Mouse (Mus musculus) megakaryocyte, adult 5-6 weeks (primary cell): ENCODE measurements around the gene Atg2a. TPM values are rescaled to one million over a fixed set of nuclear protein-coding genes. Genes with fewer than 3 reads are reported as not detected.
"Not testable (repeated sequence)": the region's sequence is repeated elsewhere in the genome, so short reads cannot be mapped to it uniquely, and the experiment has no call there.

ENCODE experiments used
- ATAC-seq: 2 replicates; pipeline ENCODE4 v1.8.0; 2016; ENCODE audit warnings: mild to moderate bottlenecking, inconsistent platforms; ENCODE audit not compliant: poor library complexity, severe bottlenecking
- total RNA-seq, 2 experiments: library from RNA; stranded (forward) in 1 of 2; stranded (reverse) in 1 of 2; fragments of 153-499, 151-499 nt in 1 of 2; fragments of 221-1000, 200-1000 nt in 1 of 2; gene quantifications; 2 replicates each; pipeline versions ENCODE4 v1.2.3 to v1.2.4; 2015 to 2017

Atg2a gene
- total RNA-seq, 2 experiments from 2014 or later, result 8.5 to 10.1 TPM

- no peak for ATAC-seq
These were observed 49.8 kb downstream of the Atg2a start for GRCm38 (mm10) chr19:6291117-6291781.

GRCm38 (mm10) chr19:6292262-6292661 lies 50.8 kb downstream of the Atg2a start:
- no peak for ATAC-seq

- ATAC-seq, result no peak
These were observed 52.8 kb downstream of the Atg2a start for GRCm38 (mm10) chr19:6294301-6294700.

GRCm38 (mm10) chr19:6296551-6297210 lies 55.2 kb downstream of the Atg2a start:
- ATAC-seq, result no peak

- ATAC-seq, result peak; percentile 86
These were observed 56.2 kb downstream of the Atg2a start for GRCm38 (mm10) chr19:6297641-6298040.

- peak; percentile 20 for ATAC-seq
These were observed 57.5 kb downstream of the Atg2a start for GRCm38 (mm10) chr19:6299003-6299402.

- ATAC-seq, result peak; percentile 62
These were observed 58.2 kb downstream of the Atg2a start for GRCm38 (mm10) chr19:6299450-6300267.

GRCm38 (mm10) chr19:6300402-6300841 lies 59.0 kb downstream of the Atg2a start:
- ATAC-seq, result no peak

- no peak for ATAC-seq
These were observed 60.6 kb downstream of the Atg2a start for GRCm38 (mm10) chr19:6302114-6302513.

- no peak for ATAC-seq
These were observed 61.1 kb downstream of the Atg2a start for GRCm38 (mm10) chr19:6302522-6302921.

- no peak for ATAC-seq
These were observed 62.4 kb downstream of the Atg2a start for GRCm38 (mm10) chr19:6303831-6304230.

- ATAC-seq, result peak; percentile 74
These were observed 63.5 kb downstream of the Atg2a start for GRCm38 (mm10) chr19:6304787-6305516.

- no peak for ATAC-seq
These were observed 64.1 kb downstream of the Atg2a start for GRCm38 (mm10) chr19:6305517-6306115.

- ATAC-seq, result peak; percentile 77
These were observed 64.7 kb downstream of the Atg2a start, which contains the start of gene Cdc42bpg for GRCm38 (mm10) chr19:6306137-6306551. TSS of gene Cdc42bpg (plus strand) at chr19:6306456.

GRCm38 (mm10) chr19:6306586-6306985 lies 65.1 kb downstream of the Atg2a start:
- peak; percentile 73 for ATAC-seq

GRCm38 (mm10) chr19:6307733-6308531 lies 66.5 kb downstream of the Atg2a start:
- no peak for ATAC-seq

- ATAC-seq, result no peak
These were observed 68.7 kb downstream of the Atg2a start for GRCm38 (mm10) chr19:6310181-6310580.

GRCm38 (mm10) chr19:6311783-6312182 lies 70.3 kb downstream of the Atg2a start:
- not testable (repeated sequence) for ATAC-seq
